Mouse (Mus musculus): ENCODE data around the gene Aspn. TPM values are rescaled to one million over a fixed set of nuclear protein-coding genes. Genes with fewer than 3 reads are reported as not detected.

The Aspn gene
- polyA plus RNA-seq, 1 experiment from 2014 or later, result 0.52 TPM

- Histone ChIP-seq H3K4me2 (ENCODE audit: low read length) (no peak within 1 kb of the TSS), H3K4me3 (ENCODE audit: low read depth, low read length) (no peak within 1 kb of the TSS), H3K27ac (ENCODE audit: low read depth, low read length) (no peak within 1 kb of the TSS), H3K9me3 (replicated peaks; ENCODE audit: control insufficient read depth, low read length) (no peaks in the 10 kb centered on the region), H3K4me1 (ENCODE audit: control insufficient read depth, insufficient read depth, low read length) (no peaks in the 10 kb centered on the region), H3K36me3 (ENCODE audit: control insufficient read depth, insufficient read depth, low read length) (no peaks in the 10 kb centered on the region), H3K27me3 (replicated peaks; ENCODE audit: control insufficient read depth, insufficient read depth, low read length) (no peaks in the 10 kb centered on the region), H3K9ac (ENCODE audit: low read length) (no peak within 1 kb of the TSS)
- peak; percentile 43 for DNase-seq (ENCODE audit: low spot score)
- ATAC-seq, result no peak
- 67% methylated on average over 4 of the region's 4 CpGs for WGBS
Observed at GRCm38 (mm10) chr13:49607714-49608113, 63.5 kb downstream of the Aspn start, which contains the start of gene Ogn. Gene Ogn (plus strand): TSS chr13:49608046.

- no peaks in the 10 kb centered on the region for H3K27me3 ChIP-seq (replicated peaks; ENCODE audit: control insufficient read depth, insufficient read depth, low read length)
- 81% methylated on average over 4 of the region's 4 CpGs for WGBS
- H3K36me3 ChIP-seq (ENCODE audit: control insufficient read depth, insufficient read depth, low read length), result no peaks in the 10 kb centered on the region
- H3K4me1 ChIP-seq (ENCODE audit: control insufficient read depth, insufficient read depth, low read length), result no peaks in the 10 kb centered on the region
- ATAC-seq, result no peak
- no peak for DNase-seq (ENCODE audit: low spot score)
- no peak overlapping the region for H3K4me3 ChIP-seq (ENCODE audit: low read depth, low read length)
- no peak overlapping the region for H3K4me2 ChIP-seq (ENCODE audit: low read length)
- no peak overlapping the region for H3K9ac ChIP-seq (ENCODE audit: low read length)
- H3K9me3 ChIP-seq (replicated peaks; ENCODE audit: control insufficient read depth, low read length), result no peaks in the 10 kb centered on the region
- no peak overlapping the region for H3K27ac ChIP-seq (ENCODE audit: low read depth, low read length)
Observed at GRCm38 (mm10) chr13:49608589-49609322, 64.5 kb downstream of the Aspn start.

GRCm38 (mm10) chr13:49617021-49617420 lies 72.8 kb downstream of the Aspn start:
- Histone ChIP-seq H3K9ac (ENCODE audit: low read length) (no peak overlapping the region), H3K4me2 (ENCODE audit: low read length) (no peak overlapping the region)

More at GRCm38 (mm10) chr13:49617021-49617420, 72.8 kb downstream of the Aspn start:
- Histone ChIP-seq H3K9me3 (replicated peaks; ENCODE audit: control insufficient read depth, low read length) (no peaks in the 10 kb centered on the region), H3K27ac (ENCODE audit: low read depth, low read length) (no peak overlapping the region), H3K4me1 (ENCODE audit: control insufficient read depth, insufficient read depth, low read length) (no peaks in the 10 kb centered on the region), H3K4me3 (ENCODE audit: low read depth, low read length) (no peak overlapping the region), H3K27me3 (replicated peaks; ENCODE audit: control insufficient read depth, insufficient read depth, low read length) (no peaks in the 10 kb centered on the region), H3K36me3 (ENCODE audit: control insufficient read depth, insufficient read depth, low read length) (no peaks in the 10 kb centered on the region)
- 95% methylated on average over 3 of the region's 3 CpGs for WGBS
- ATAC-seq, result no peak
- no peak for DNase-seq (ENCODE audit: low spot score)

Other genes with a start within 250 kb of the Aspn start
- gene Fgd3, start 224.1 kb upstream of the Aspn start, polyA plus RNA-seq (2014; fragmentation: Nextera tagmentation; extraction: Ambion mirVana), result 2.8 and 3.4 TPM in 2 replicates
- 19.2 and 25.2 TPM in 2 replicates for gene Bicd2, start 202.9 kb upstream of the Aspn start, polyA plus RNA-seq (2014; fragmentation: Nextera tagmentation; extraction: Ambion mirVana)
- 12.6 and 16.5 TPM in 2 replicates for gene Ippk, start 123.2 kb upstream of the Aspn start, polyA plus RNA-seq (2014; fragmentation: Nextera tagmentation; extraction: Ambion mirVana)
- 0.44 and 0.59 TPM in 2 replicates for gene Tes3-ps, start 51.1 kb upstream of the Aspn start, polyA plus RNA-seq (2014; fragmentation: Nextera tagmentation; extraction: Ambion mirVana)
- 0.80 and 1.2 TPM in 2 replicates for gene Ecm2, start 39.6 kb upstream of the Aspn start, polyA plus RNA-seq (2014; fragmentation: Nextera tagmentation; extraction: Ambion mirVana)
- gene Omd, start 38.0 kb downstream of the Aspn start, polyA plus RNA-seq (2014; fragmentation: Nextera tagmentation; extraction: Ambion mirVana), result 0.22 and 0.93 TPM in 2 replicates
- gene Ogn, start 63.6 kb downstream of the Aspn start, polyA plus RNA-seq (2014; fragmentation: Nextera tagmentation; extraction: Ambion mirVana), result 10.8 and 16.5 TPM in 2 replicates
- gene Cenpp, start 108.3 kb downstream of the Aspn start, polyA plus RNA-seq (2014; fragmentation: Nextera tagmentation; extraction: Ambion mirVana), result 17.0 and 20.0 TPM in 2 replicates
- gene Nol8, start 108.6 kb downstream of the Aspn start, polyA plus RNA-seq (2014; fragmentation: Nextera tagmentation; extraction: Ambion mirVana), result 22.4 and 23.6 TPM in 2 replicates
- gene Iars, start 137.7 kb downstream of the Aspn start, polyA plus RNA-seq (2014; fragmentation: Nextera tagmentation; extraction: Ambion mirVana), result 48.8 and 56.8 TPM in 2 replicates

Measured in forebrain, embryonic 14.5 days (tissue).